Mouse (Mus musculus) E14TG2a.4 (cell line): ENCODE results near the gene Sigirr.

Source experiments
- H3K27me3 ChIP-seq: 2 replicates; pipeline ENCODE4 v1.6.1; 2014; ENCODE audit warnings: low read length, control low read depth; ENCODE audit not compliant: insufficient read depth
- H3K36me3 ChIP-seq: 2 replicates; pipeline ENCODE4 v1.6.1; 2014; ENCODE audit warnings: low read length, control low read depth; ENCODE audit not compliant: insufficient read depth
- H3K4me1 ChIP-seq: replicated peaks from 2 replicates; pipeline ENCODE4 v1.6.1; 2014; ENCODE audit warnings: low read depth, low read length, control low read depth
- H3K4me3 ChIP-seq: replicated peaks from 2 replicates; pipeline ENCODE4 v1.5.1; 2014; ENCODE audit warnings: mild to moderate bottlenecking, low read length
- H3K9me3 ChIP-seq: 2 replicates; pipeline ENCODE4 v1.6.1; 2014; ENCODE audit warnings: low read length, control low read depth
- CTCF ChIP-seq: conservative IDR thresholded peaks from 2 replicates; pipeline ENCODE4 v1.5.1; 2014; ENCODE audit warnings: low read length
- NANOG ChIP-seq: IDR thresholded peaks from 2 replicates; pipeline ENCODE4 v1.6.1; 2014; ENCODE audit warnings: borderline replicate concordance, low read length, mixed read lengths
- POU5F1 ChIP-seq: IDR thresholded peaks from 2 replicates; pipeline ENCODE4 v1.6.1; 2014; ENCODE audit warnings: low read length, borderline replicate concordance

Sigirr gene

GRCm38 (mm10) chr7:141072017-141072745 lies 28.2 kb downstream of the Sigirr start:
- Histone ChIP-seq H3K4me1 (peaks cover 61% of the 10 kb centered on the region), H3K4me3 (peak overlapping the region; percentile 57; the same call in 1 of the 2 replicates), H3K36me3 (peaks cover 23% of the 10 kb centered on the region), H3K27me3 (peaks cover 17% of the 10 kb centered on the region), H3K9me3 (no peaks in the 10 kb centered on the region)
- TF ChIP-seq POU5F1 (no peak), CTCF (peak; percentile 66), NANOG (no peak)

- peak overlapping the region; percentile 76 for H3K4me3 ChIP-seq
- H3K9me3 ChIP-seq: no peaks in the 10 kb centered on the region
- no peak; the same call in 1 of the 2 replicates for TF ChIP-seq NANOG
- TF ChIP-seq CTCF: peak; percentile 85
- no peak for TF ChIP-seq POU5F1
- peaks cover 41% of the 10 kb centered on the region for H3K36me3 ChIP-seq
- peaks cover 15% of the 10 kb centered on the region for H3K27me3 ChIP-seq
- H3K4me1 ChIP-seq: peaks cover 72% of the 10 kb centered on the region
These were observed 30.1 kb downstream of the Sigirr start for GRCm38 (mm10) chr7:141070058-141070862.

- H3K27me3 ChIP-seq: peaks cover 15% of the 10 kb centered on the region
- no peaks in the 10 kb centered on the region for H3K9me3 ChIP-seq
- TF ChIP-seq NANOG: no peak
- TF ChIP-seq POU5F1: no peak
- TF ChIP-seq CTCF: no peak
- H3K4me3 ChIP-seq: peak overlapping the region; percentile 53
- peaks cover 91% of the 10 kb centered on the region for H3K4me1 ChIP-seq
- peaks cover 60% of the 10 kb centered on the region for H3K36me3 ChIP-seq
These were observed 32.0 kb downstream of the Sigirr start for GRCm38 (mm10) chr7:141068351-141068750.

GRCm38 (mm10) chr7:141064576-141064975 lies 35.8 kb downstream of the Sigirr start:
- 0 out of 2 replicates have a peak, but pooled peaks cover 5% of the 10 kb centered on the region for H3K27me3 ChIP-seq
- H3K4me1 ChIP-seq: peaks cover 90% of the 10 kb centered on the region
- peaks cover 71% of the 10 kb centered on the region for H3K36me3 ChIP-seq
- H3K9me3 ChIP-seq: no peaks in the 10 kb centered on the region
- peak overlapping the region; percentile 43 for H3K4me3 ChIP-seq
- TF ChIP-seq CTCF (no peak), NANOG (no peak), POU5F1 (no peak)

GRCm38 (mm10) chr7:141064175-141064574 lies 36.2 kb downstream of the Sigirr start:
- Histone ChIP-seq H3K4me1 (peaks cover 90% of the 10 kb centered on the region), H3K9me3 (no peaks in the 10 kb centered on the region)

GRCm38 (mm10) chr7:141063353-141063752 lies 37.0 kb downstream of the Sigirr start:
- Histone ChIP-seq H3K4me1 (peaks cover 92% of the 10 kb centered on the region), H3K36me3 (peaks cover 68% of the 10 kb centered on the region), H3K9me3 (no peaks in the 10 kb centered on the region), H3K4me3 (peak overlapping the region; percentile 43; the same call in 1 of the 2 replicates), H3K27me3 (0 out of 2 replicates have a peak, but pooled peaks cover 5% of the 10 kb centered on the region)
- TF ChIP-seq NANOG: no peak
- no peak for TF ChIP-seq POU5F1
- no peak for TF ChIP-seq CTCF

More at GRCm38 (mm10) chr7:141064175-141064574, 36.2 kb downstream of the Sigirr start:
- Histone ChIP-seq H3K4me3 (peak overlapping the region; percentile 43), H3K36me3 (peaks cover 71% of the 10 kb centered on the region), H3K27me3 (0 out of 2 replicates have a peak, but pooled peaks cover 5% of the 10 kb centered on the region)
- TF ChIP-seq NANOG (no peak), CTCF (no peak), POU5F1 (no peak)

DNA sequence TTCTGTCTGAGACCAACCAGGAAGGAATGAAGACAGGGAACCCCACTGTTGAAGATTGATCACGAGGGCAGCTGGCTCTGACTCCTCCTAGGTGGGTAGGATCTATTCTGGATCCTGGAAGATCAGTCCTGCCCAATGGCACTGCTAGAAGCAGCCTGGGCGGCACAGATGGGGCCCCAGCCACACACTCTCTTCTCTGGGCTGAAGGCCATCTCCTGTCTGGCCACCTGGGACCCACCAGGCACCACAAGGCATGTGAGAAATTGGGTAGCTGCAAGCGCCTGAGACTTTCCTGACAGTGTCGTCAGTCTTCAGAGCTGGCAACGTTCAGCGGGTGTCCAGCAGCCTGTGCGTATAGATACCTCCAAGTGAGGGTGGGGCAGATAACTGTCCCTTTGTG lies 37.8 kb downstream of the Sigirr start:
- Histone ChIP-seq H3K4me3 (peak overlapping the region; percentile 86), H3K36me3 (peaks cover 68% of the 10 kb centered on the region), H3K27me3 (0 out of 2 replicates have a peak, but pooled peaks cover 2% of the 10 kb centered on the region), H3K4me1 (peaks cover 92% of the 10 kb centered on the region), H3K9me3 (no peaks in the 10 kb centered on the region)
- TF ChIP-seq CTCF: no peak
- no peak for TF ChIP-seq POU5F1
- no peak for TF ChIP-seq NANOG

- TF ChIP-seq CTCF: no peak
- TF ChIP-seq POU5F1: no peak
- TF ChIP-seq NANOG: no peak
- peaks cover 67% of the 10 kb centered on the region for H3K36me3 ChIP-seq
- H3K4me1 ChIP-seq: peaks cover 92% of the 10 kb centered on the region
- H3K9me3 ChIP-seq: no peaks in the 10 kb centered on the region
- 0 out of 2 replicates have a peak, but pooled peaks cover 2% of the 10 kb centered on the region for H3K27me3 ChIP-seq
- H3K4me3 ChIP-seq: peak overlapping the region; percentile 86
These were observed 39.1 kb downstream of the Sigirr start for GRCm38 (mm10) chr7:141061269-141061692.
